Mouse (Mus musculus) E14TG2a.4 (cell line): ENCODE results near the gene Hdc.

Experiments used
- H3K27me3 ChIP-seq: 2 replicates; pipeline ENCODE4 v1.6.1; 2014; ENCODE audit warnings: low read length, control low read depth; ENCODE audit not compliant: insufficient read depth
- H3K36me3 ChIP-seq: 2 replicates; pipeline ENCODE4 v1.6.1; 2014; ENCODE audit warnings: low read length, control low read depth; ENCODE audit not compliant: insufficient read depth
- H3K4me1 ChIP-seq: replicated peaks from 2 replicates; pipeline ENCODE4 v1.6.1; 2014; ENCODE audit warnings: low read depth, low read length, control low read depth
- H3K4me3 ChIP-seq: replicated peaks from 2 replicates; pipeline ENCODE4 v1.5.1; 2014; ENCODE audit warnings: mild to moderate bottlenecking, low read length
- H3K9me3 ChIP-seq: 2 replicates; pipeline ENCODE4 v1.6.1; 2014; ENCODE audit warnings: low read length, control low read depth
- CTCF ChIP-seq: conservative IDR thresholded peaks from 2 replicates; pipeline ENCODE4 v1.5.1; 2014; ENCODE audit warnings: low read length
- NANOG ChIP-seq: IDR thresholded peaks from 2 replicates; pipeline ENCODE4 v1.6.1; 2014; ENCODE audit warnings: borderline replicate concordance, low read length, mixed read lengths
- POU5F1 ChIP-seq: IDR thresholded peaks from 2 replicates; pipeline ENCODE4 v1.6.1; 2014; ENCODE audit warnings: low read length, borderline replicate concordance

Gene Hdc

GRCm38 (mm10) chr2:126619249-126619704, at the start of gene Hdc:
Gene Hdc, minus strand, starts transcription at chr2:126619299.
- Histone ChIP-seq H3K27me3 (peaks cover 10% of the 10 kb centered on the region), H3K4me3 (peak within 1 kb of the TSS; percentile 26; the same call in 1 of the 2 replicates), H3K36me3 (no peaks in the 10 kb centered on the region), H3K4me1 (peaks cover 20% of the 10 kb centered on the region), H3K9me3 (no peaks in the 10 kb centered on the region)
- TF ChIP-seq CTCF (no peak), POU5F1 (no peak), NANOG (no peak)

GRCm38 (mm10) chr2:126668621-126669252, 49.6 kb upstream of the Hdc start:
- Histone ChIP-seq H3K27me3 (no peaks in the 10 kb centered on the region), H3K36me3 (peaks cover 25% of the 10 kb centered on the region), H3K4me1 (peaks cover 60% of the 10 kb centered on the region), H3K4me3 (no peak overlapping the region), H3K9me3 (no peaks in the 10 kb centered on the region)
- TF ChIP-seq CTCF (no peak), POU5F1 (no peak), NANOG (no peak)

- H3K4me1 ChIP-seq, result peaks cover 32% of the 10 kb centered on the region
- H3K36me3 ChIP-seq, result peaks cover 16% of the 10 kb centered on the region
- no peaks in the 10 kb centered on the region for H3K27me3 ChIP-seq
- no peak for TF ChIP-seq CTCF
- no peak for TF ChIP-seq NANOG
- TF ChIP-seq POU5F1, result no peak
- H3K9me3 ChIP-seq, result no peaks in the 10 kb centered on the region
- H3K4me3 ChIP-seq, result no peak overlapping the region
Measured at GRCm38 (mm10) chr2:126665984-126666383, 46.9 kb upstream of the Hdc start.

- Histone ChIP-seq H3K4me1 (peaks cover 20% of the 10 kb centered on the region), H3K36me3 (peaks cover 16% of the 10 kb centered on the region), H3K27me3 (no peaks in the 10 kb centered on the region), H3K4me3 (no peak overlapping the region), H3K9me3 (no peaks in the 10 kb centered on the region)
- no peak for TF ChIP-seq NANOG
- TF ChIP-seq POU5F1, result no peak
- TF ChIP-seq CTCF, result peak; percentile 70
Measured at GRCm38 (mm10) chr2:126663481-126663880, 44.4 kb upstream of the Hdc start.

- no peaks in the 10 kb centered on the region for H3K27me3 ChIP-seq
- no peak for TF ChIP-seq NANOG
- no peak for TF ChIP-seq CTCF
- TF ChIP-seq POU5F1, result no peak
- peaks cover 75% of the 10 kb centered on the region for H3K36me3 ChIP-seq
Measured at GRCm38 (mm10) chr2:126652929-126653328, 33.8 kb upstream of the Hdc start.

GRCm38 (mm10) chr2:126647762-126648161, 28.7 kb upstream of the Hdc start:
- no peaks in the 10 kb centered on the region for H3K9me3 ChIP-seq
- TF ChIP-seq NANOG, result no peak
- no peak for TF ChIP-seq CTCF
- no peak for TF ChIP-seq POU5F1
- H3K36me3 ChIP-seq, result peaks cover 90% of the 10 kb centered on the region
- H3K4me3 ChIP-seq, result no peak overlapping the region
- no peaks in the 10 kb centered on the region for H3K27me3 ChIP-seq
- no peaks in the 10 kb centered on the region for H3K4me1 ChIP-seq

More at GRCm38 (mm10) chr2:126652929-126653328, 33.8 kb upstream of the Hdc start:
- Histone ChIP-seq H3K4me1 (no peaks in the 10 kb centered on the region), H3K4me3 (no peak overlapping the region), H3K9me3 (no peaks in the 10 kb centered on the region)

- H3K4me3 ChIP-seq, result no peak overlapping the region
- H3K4me1 ChIP-seq, result no peaks in the 10 kb centered on the region
- TF ChIP-seq POU5F1 (no peak), NANOG (no peak), CTCF (no peak)
- peaks cover 89% of the 10 kb centered on the region for H3K36me3 ChIP-seq
- no peaks in the 10 kb centered on the region for H3K27me3 ChIP-seq
- no peaks in the 10 kb centered on the region for H3K9me3 ChIP-seq
Measured at GRCm38 (mm10) chr2:126646461-126646860, 27.4 kb upstream of the Hdc start.

GRCm38 (mm10) chr2:126644768-126645167, 25.7 kb upstream of the Hdc start:
- H3K36me3 ChIP-seq, result peaks cover 88% of the 10 kb centered on the region
- no peak for TF ChIP-seq POU5F1
- no peak for TF ChIP-seq NANOG
- TF ChIP-seq CTCF, result no peak
- no peaks in the 10 kb centered on the region for H3K27me3 ChIP-seq
- H3K4me1 ChIP-seq, result no peaks in the 10 kb centered on the region
- no peaks in the 10 kb centered on the region for H3K9me3 ChIP-seq
- no peak overlapping the region for H3K4me3 ChIP-seq

GRCm38 (mm10) chr2:126640298-126640697, 21.2 kb upstream of the Hdc start:
- peaks cover 4% of the 10 kb centered on the region for H3K4me1 ChIP-seq
- H3K27me3 ChIP-seq, result no peaks in the 10 kb centered on the region
- H3K9me3 ChIP-seq, result no peaks in the 10 kb centered on the region
- H3K4me3 ChIP-seq, result no peak overlapping the region
- H3K36me3 ChIP-seq, result peaks cover 65% of the 10 kb centered on the region
- TF ChIP-seq CTCF, result peak; percentile 55
- no peak for TF ChIP-seq POU5F1
